Mouse (Mus musculus): ENCODE measurements around the gene Arhgef2. TPM values are rescaled to one million over a fixed set of nuclear protein-coding genes. Genes with fewer than 3 reads are reported as not detected.

Gene Arhgef2
- polyA plus RNA-seq, 1 experiment from 2014 or later: 16.4 TPM

DNA sequence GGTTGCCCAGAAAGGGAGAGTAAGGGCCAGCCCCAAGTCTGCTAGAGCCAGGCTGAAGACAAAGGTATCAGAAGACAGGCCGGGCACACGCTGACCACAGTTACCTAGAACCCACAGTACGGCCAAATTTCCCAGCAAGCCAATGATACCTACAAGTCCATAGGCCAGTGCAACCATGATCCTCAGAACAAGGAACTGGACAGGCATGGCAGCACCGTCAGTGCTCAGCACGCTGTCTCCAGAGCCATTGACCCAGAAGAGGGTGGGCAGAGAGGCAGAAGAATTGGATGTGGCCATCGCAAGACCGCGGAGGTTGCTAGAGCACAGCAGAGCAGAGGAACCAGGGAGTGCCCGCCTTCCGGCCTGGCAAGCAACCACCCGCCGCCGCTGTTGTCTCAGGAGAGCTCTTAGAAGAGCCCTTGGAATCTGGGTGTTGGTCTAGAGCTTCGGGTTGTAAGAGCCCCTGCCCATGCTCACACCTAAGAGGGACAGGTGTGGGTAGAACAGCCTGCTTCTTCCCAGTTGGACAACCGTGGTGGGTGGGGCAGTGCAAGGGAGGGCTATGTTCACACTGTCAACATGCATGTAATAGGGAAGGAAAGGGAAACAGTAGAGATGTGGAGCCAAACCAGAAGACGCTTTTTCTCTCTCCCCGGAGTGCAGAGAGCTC lies 47.2 kb downstream of the Arhgef2 start, which contains the start of gene Rxfp4:
TSS of gene Rxfp4 (minus strand) at position 297 of the 670 bp plus-strand sequence.
- WGBS (ENCODE audit: insufficient replicate concordance): 74% methylated on average over 17 of the region's 17 CpGs

GRCm38 (mm10) chr3:88653516-88654370 lies 48.0 kb downstream of the Arhgef2 start:
- DNase-seq (no peak), ATAC-seq (ENCODE audit: low read depth) (no peak)
- Histone ChIP-seq H3K9me3 (replicated peaks) (no peaks in the 10 kb centered on the region), H3K4me2 (no peak overlapping the region), H3K27ac (no peak overlapping the region), H3K36me3 (no peaks in the 10 kb centered on the region), H3K9ac (no peak overlapping the region), H3K27me3 (0 out of 2 replicates have a peak, but pooled peaks cover 2% of the 10 kb centered on the region), H3K4me3 (replicated peaks) (no peak overlapping the region), H3K4me1 (replicated peaks) (no peaks in the 10 kb centered on the region; the same call in 1 of the 2 replicates)
- 68% methylated on average over 6 of the region's 6 CpGs for WGBS (ENCODE audit: insufficient replicate concordance)

More for the DNA sequence above, 47.2 kb downstream of the Arhgef2 start, which contains the start of gene Rxfp4:
- Histone ChIP-seq H3K27me3 (0 out of 2 replicates have a peak, but pooled peaks cover 2% of the 10 kb centered on the region), H3K9me3 (replicated peaks) (no peaks in the 10 kb centered on the region), H3K36me3 (no peaks in the 10 kb centered on the region), H3K9ac (no peak within 1 kb of the TSS), H3K4me1 (replicated peaks) (no peaks in the 10 kb centered on the region; the same call in 1 of the 2 replicates), H3K4me3 (replicated peaks) (no peak within 1 kb of the TSS), H3K27ac (no peak within 1 kb of the TSS), H3K4me2 (no peak within 1 kb of the TSS)
- ATAC-seq (ENCODE audit: low read depth): no peak
- no peak for DNase-seq

DNA sequence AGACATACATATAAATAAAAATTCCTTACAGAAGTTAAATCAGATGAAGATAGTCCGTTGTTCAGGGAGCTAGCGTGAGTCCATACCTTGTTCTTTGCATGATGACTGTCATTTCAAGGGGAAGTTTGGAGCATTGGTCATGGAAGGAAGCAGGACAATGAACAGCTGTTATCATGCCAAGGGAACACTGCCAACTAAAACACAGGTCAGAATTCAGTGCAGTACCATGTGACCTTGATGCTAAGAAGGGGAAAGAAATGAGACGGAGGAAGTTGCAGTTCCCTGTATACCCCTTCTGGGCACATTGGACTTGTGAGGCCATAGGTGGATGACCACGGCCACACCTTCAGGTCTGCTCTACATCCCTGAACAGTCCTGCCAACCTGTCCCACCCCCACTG lies 48.9 kb downstream of the Arhgef2 start:
- Histone ChIP-seq H3K36me3 (no peaks in the 10 kb centered on the region), H3K27me3 (peaks cover 5% of the 10 kb centered on the region; the same call in 1 of the 2 replicates), H3K4me2 (no peak overlapping the region), H3K9me3 (replicated peaks) (no peaks in the 10 kb centered on the region), H3K9ac (no peak overlapping the region), H3K27ac (no peak overlapping the region), H3K4me3 (replicated peaks) (no peak overlapping the region), H3K4me1 (replicated peaks) (no peaks in the 10 kb centered on the region; the same call in 1 of the 2 replicates)
- no peak for DNase-seq
- ATAC-seq (ENCODE audit: low read depth): no peak
- 75% methylated on average over 4 of the region's 4 CpGs for WGBS (ENCODE audit: insufficient replicate concordance)

GRCm38 (mm10) chr3:88655619-88656018 lies 49.9 kb downstream of the Arhgef2 start:
- Histone ChIP-seq H3K27ac (no peak overlapping the region), H3K9ac (no peak overlapping the region), H3K9me3 (replicated peaks) (no peaks in the 10 kb centered on the region), H3K4me2 (no peak overlapping the region), H3K27me3 (peaks cover 6% of the 10 kb centered on the region; the same call in 1 of the 2 replicates), H3K4me3 (replicated peaks) (no peak overlapping the region), H3K4me1 (replicated peaks) (no peaks in the 10 kb centered on the region; the same call in 1 of the 2 replicates), H3K36me3 (no peaks in the 10 kb centered on the region)
- ATAC-seq (ENCODE audit: low read depth): no peak
- 72% methylated on average over 8 of the region's 8 CpGs for WGBS (ENCODE audit: insufficient replicate concordance)
- no peak for DNase-seq

GRCm38 (mm10) chr3:88658441-88659127 lies 52.8 kb downstream of the Arhgef2 start:
- peaks cover 4% of the 10 kb centered on the region; the same call in 1 of the 2 replicates for H3K27me3 ChIP-seq
- H3K9me3 ChIP-seq (replicated peaks): no peaks in the 10 kb centered on the region
- H3K9ac ChIP-seq: no peak overlapping the region
- no peak for DNase-seq
- no peak for ATAC-seq (ENCODE audit: low read depth)
- H3K36me3 ChIP-seq: no peaks in the 10 kb centered on the region
- no peak overlapping the region for H3K27ac ChIP-seq
- no peak overlapping the region for H3K4me3 ChIP-seq (replicated peaks)
- no peak overlapping the region for H3K4me2 ChIP-seq
- H3K4me1 ChIP-seq (replicated peaks): no peaks in the 10 kb centered on the region
- WGBS (ENCODE audit: insufficient replicate concordance): 56% methylated on average over 5 of the region's 5 CpGs

DNA sequence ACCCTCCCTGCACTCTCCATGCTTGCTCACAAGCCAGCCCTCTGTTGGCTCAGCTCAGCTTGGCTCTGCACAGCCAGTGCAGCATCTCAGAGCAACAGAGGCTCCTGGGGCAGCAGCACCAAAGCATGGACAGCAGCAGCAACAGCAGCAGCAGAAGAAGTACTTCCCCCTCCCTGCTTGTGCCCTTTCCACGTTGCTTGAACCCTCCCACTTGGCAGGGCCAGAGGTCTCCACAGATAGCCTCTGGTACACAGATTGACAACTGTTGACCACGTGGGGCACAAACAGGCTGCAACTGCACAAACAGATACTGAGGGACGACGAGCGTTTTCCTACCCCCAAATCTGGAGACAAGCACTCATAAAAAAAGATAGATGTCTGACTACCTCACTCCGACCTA lies 54.0 kb downstream of the Arhgef2 start:
- H3K4me3 ChIP-seq (replicated peaks): no peak overlapping the region
- no peak overlapping the region for H3K4me2 ChIP-seq
- 16% methylated on average over 6 of the region's 6 CpGs for WGBS (ENCODE audit: insufficient replicate concordance)
- peaks cover 4% of the 10 kb centered on the region; the same call in 1 of the 2 replicates for H3K27me3 ChIP-seq
- H3K9ac ChIP-seq: no peak overlapping the region
- H3K27ac ChIP-seq: no peak overlapping the region
- H3K9me3 ChIP-seq (replicated peaks): no peaks in the 10 kb centered on the region
- ATAC-seq (ENCODE audit: low read depth): no peak
- H3K36me3 ChIP-seq: no peaks in the 10 kb centered on the region
- no peak for DNase-seq
- no peaks in the 10 kb centered on the region for H3K4me1 ChIP-seq (replicated peaks)

- Histone ChIP-seq H3K9ac (no peak overlapping the region), H3K9me3 (replicated peaks) (no peaks in the 10 kb centered on the region), H3K4me2 (no peak overlapping the region), H3K27ac (no peak overlapping the region), H3K4me3 (replicated peaks) (no peak overlapping the region), H3K4me1 (replicated peaks) (no peaks in the 10 kb centered on the region), H3K27me3 (peaks cover 4% of the 10 kb centered on the region; the same call in 1 of the 2 replicates), H3K36me3 (no peaks in the 10 kb centered on the region)
- WGBS (ENCODE audit: insufficient replicate concordance): 33% methylated on average over 4 of the region's 4 CpGs
- ATAC-seq (ENCODE audit: low read depth) (no peak), DNase-seq (no peak)
Measured at GRCm38 (mm10) chr3:88664095-88664494, 58.3 kb downstream of the Arhgef2 start.

DNA sequence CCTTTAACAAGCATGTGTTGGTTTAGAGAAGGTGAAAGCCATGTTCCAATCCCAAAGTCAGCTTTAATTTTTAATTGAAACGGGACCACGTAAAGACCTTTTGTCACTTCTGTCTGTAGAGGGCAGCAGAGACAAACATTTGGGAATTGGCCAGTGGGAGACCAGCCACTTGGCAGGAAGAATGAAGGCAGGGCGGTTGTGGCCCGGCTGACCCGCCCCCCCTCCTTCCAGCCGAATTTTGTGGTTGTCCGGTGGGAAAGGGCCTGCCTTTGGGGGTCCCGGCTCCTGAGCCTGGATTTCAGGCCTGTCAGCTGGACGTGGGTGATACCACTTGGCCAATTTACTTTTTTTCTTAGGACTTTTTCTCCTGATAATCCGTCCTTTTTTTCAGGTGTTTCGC lies 71.6 kb downstream of the Arhgef2 start:
- H3K27me3 ChIP-seq: no peaks in the 10 kb centered on the region
- no peaks in the 10 kb centered on the region for H3K9me3 ChIP-seq (replicated peaks)
- no peak overlapping the region for H3K27ac ChIP-seq
- ATAC-seq (ENCODE audit: low read depth) (no peak), DNase-seq (peak; percentile 65)
- H3K36me3 ChIP-seq: no peaks in the 10 kb centered on the region
- peak overlapping the region; percentile 60 for H3K4me2 ChIP-seq
- peaks cover 4% of the 10 kb centered on the region for H3K4me1 ChIP-seq (replicated peaks)
- peak overlapping the region; percentile 52; the same call in 1 of the 2 replicates for H3K9ac ChIP-seq
- peak overlapping the region; percentile 35 for H3K4me3 ChIP-seq (replicated peaks)
- 8% methylated on average over 11 of the region's 11 CpGs for WGBS (ENCODE audit: insufficient replicate concordance)

DNA sequence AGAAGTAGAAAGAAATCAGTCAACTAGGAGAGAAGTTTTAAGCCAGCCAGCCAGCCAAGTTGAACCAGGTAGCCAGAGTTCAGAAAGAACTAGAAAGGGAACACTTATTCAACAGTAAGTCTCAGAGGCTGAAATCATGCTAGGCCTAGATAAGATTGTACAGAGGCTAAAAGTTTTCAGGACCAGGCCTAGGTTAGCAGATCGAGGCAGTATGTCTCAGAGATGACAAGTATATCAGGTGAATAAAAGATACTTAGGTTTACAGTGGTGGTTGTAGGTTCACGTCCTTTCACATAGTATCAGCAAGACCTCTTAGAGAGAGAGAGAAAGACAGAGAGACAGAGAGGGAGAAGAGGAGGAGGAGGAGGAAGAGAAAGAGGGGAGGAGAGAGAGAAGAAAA lies 78.0 kb downstream of the Arhgef2 start:
- ATAC-seq (ENCODE audit: low read depth) (no peak), DNase-seq (no peak)
- Histone ChIP-seq H3K4me2 (no peak overlapping the region), H3K36me3 (peaks cover 13% of the 10 kb centered on the region), H3K27ac (peak overlapping the region; percentile 19; the same call in 1 of the 2 replicates), H3K4me3 (replicated peaks) (no peak overlapping the region), H3K4me1 (replicated peaks) (peaks cover 33% of the 10 kb centered on the region), H3K27me3 (no peaks in the 10 kb centered on the region), H3K9me3 (replicated peaks) (no peaks in the 10 kb centered on the region), H3K9ac (no peak overlapping the region)
- WGBS (ENCODE audit: insufficient replicate concordance): 50% methylated on average over 2 of the region's 2 CpGs

DNA sequence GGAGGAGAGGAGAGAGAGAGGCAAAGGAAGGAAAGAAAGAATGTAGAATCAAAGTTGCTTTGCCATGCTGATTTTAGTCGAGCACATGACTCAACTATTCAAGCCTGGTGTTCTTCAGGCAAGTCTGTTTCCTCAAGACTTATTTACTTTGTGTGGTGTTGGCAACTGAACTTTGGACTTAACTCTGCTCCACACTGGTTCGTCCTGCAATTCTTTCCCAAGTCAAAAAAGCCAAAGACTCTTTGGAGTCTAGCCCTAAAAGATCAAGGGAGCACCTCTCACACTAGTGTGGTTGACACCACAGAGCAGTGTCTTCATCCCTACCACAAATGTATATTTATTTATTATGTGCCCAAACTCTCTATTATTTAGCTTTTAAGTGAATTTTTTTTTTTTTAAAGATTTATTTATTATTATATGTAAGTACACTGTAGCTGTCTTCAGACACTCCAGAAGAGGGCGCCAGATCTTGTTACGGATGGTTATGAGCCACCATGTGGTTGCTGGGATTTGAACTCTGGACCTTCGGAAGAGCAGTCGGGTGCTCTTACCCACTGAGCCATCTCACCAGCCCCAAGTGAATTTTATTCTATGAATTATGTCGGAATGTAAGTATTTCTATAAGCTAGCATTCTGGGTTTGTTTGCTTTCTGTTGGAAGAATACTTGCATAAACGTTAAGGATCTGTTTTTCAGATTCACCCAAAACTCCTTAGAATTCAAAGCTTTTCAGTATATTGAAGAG lies 78.6 kb downstream of the Arhgef2 start:
- H3K36me3 ChIP-seq: peaks cover 19% of the 10 kb centered on the region
- 42% methylated on average over 8 of the region's 8 CpGs for WGBS (ENCODE audit: insufficient replicate concordance)
- H3K9me3 ChIP-seq (replicated peaks): no peaks in the 10 kb centered on the region
- H3K4me1 ChIP-seq (replicated peaks): peaks cover 33% of the 10 kb centered on the region
- ATAC-seq (ENCODE audit: low read depth) (no peak), DNase-seq (no peak)
- H3K27me3 ChIP-seq: no peaks in the 10 kb centered on the region
- peak overlapping the region; percentile 75 for H3K4me2 ChIP-seq
- peak overlapping the region; percentile 72 for H3K9ac ChIP-seq
- H3K27ac ChIP-seq: peak overlapping the region; percentile 82
- peak overlapping the region; percentile 84 for H3K4me3 ChIP-seq (replicated peaks)
